Mouse (Mus musculus) lung, postnatal 0 days (tissue): ENCODE data around the gene 4931406P16Rik.

Experiments
- CTCF ChIP-seq: IDR thresholded peaks from 2 replicates; pipeline ENCODE4 v1.5.1; 2016; ENCODE audit warnings: antibody characterized with exemption, mild to moderate bottlenecking
- EP300 ChIP-seq: IDR thresholded peaks from 2 replicates; pipeline ENCODE4 v1.6.1; 2016; ENCODE audit warnings: antibody characterized with exemption, mild to moderate bottlenecking, control low read depth

- TF ChIP-seq CTCF (no peak), EP300 (no peak)
Observed at GRCm38 (mm10) chr7:34216474-34216873, 96.9 kb downstream of the 4931406P16Rik start.
